Comparison of ENCODE assay signal across 13 mouse cellular contexts in the genomic region with DNA sequence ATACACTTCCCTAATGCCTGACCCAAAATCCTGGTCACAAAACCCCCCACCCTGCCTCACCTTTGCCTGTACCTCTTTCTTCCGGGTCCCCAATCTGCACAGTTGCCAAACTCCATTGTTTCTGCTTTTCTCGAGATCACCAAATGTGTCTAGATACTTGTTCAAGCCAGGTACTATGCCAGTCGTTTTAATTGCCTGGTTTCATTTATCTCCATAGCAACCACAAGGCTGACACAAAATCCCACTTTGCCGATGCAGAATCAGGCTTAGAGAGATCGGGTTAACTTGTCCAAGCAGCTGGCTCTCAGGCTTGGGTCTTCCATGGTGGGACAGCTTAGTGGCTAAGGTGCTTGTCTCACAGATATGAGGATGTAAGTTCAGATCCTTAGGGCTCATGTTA. TPM values are rescaled to one million over a fixed set of nuclear protein-coding genes. Genes with fewer than 3 reads are reported as not detected.
DNase-seq lines count a peak whose midpoint lies in the region; ATAC-seq and TF ChIP-seq lines count a peak whose summit lies in the region.
"Had no signal": no experiment of that assay in that cellular context is flagged by ENCODE, and none has a peak within 500 bp of the region (broad histone marks: within the 10 kb centered on the region; RNA-seq: fewer than 3 reads in every experiment).

No protein-coding gene starts in this region.

- peaks cover 39% of the 10 kb centered on the region for H3K4me1 ChIP-seq in hindbrain, embryonic 12.5 days
- H3K4me1 ChIP-seq in hindbrain, embryonic 11.5 days (replicated peaks; ENCODE audit: control insufficient read depth, insufficient read depth, low read length), result peaks cover 5% of the 10 kb centered on the region
- H3K4me1 ChIP-seq in hindbrain, embryonic 14.5 days (replicated peaks; ENCODE audit: control insufficient read depth, insufficient read depth, low read length), result peaks cover 35% of the 10 kb centered on the region; the same call in 1 of the 2 replicates
- H3K4me1 ChIP-seq in neural tube, embryonic 15.5 days, result peaks cover 41% of the 10 kb centered on the region

- no peak overlapping the region; the same call in 1 of the 2 replicates for H3K27ac ChIP-seq in hindbrain, embryonic 12.5 days
- H3K27ac ChIP-seq in hindbrain, embryonic 11.5 days (ENCODE audit: low read depth, low read length), result no peak overlapping the region
- H3K27ac ChIP-seq in hindbrain, embryonic 14.5 days, result peak overlapping the region; percentile 82
- peak overlapping the region; percentile 52 for H3K27ac ChIP-seq in neural tube, embryonic 15.5 days (replicated peaks)
- H3K27ac ChIP-seq in gastrocnemius, adult 2 months, result no peak overlapping the region
- H3K27ac ChIP-seq: heart, embryonic 15.5 days had no signal

- no peak for TF ChIP-seq CTCF in gastrocnemius, adult 2 months (IDR thresholded peaks at IDR 0.05)

- 0 out of 2 replicates have a peak overlapping the region, but pooled peaks have one; percentile 53 for H3K4me2 ChIP-seq in hindbrain, embryonic 12.5 days (replicated peaks)
- no peak overlapping the region for H3K4me2 ChIP-seq in hindbrain, embryonic 11.5 days (replicated peaks; ENCODE audit: low read depth, low read length)
- peak overlapping the region; percentile 56 for H3K4me2 ChIP-seq in hindbrain, embryonic 14.5 days (replicated peaks)
- H3K4me2 ChIP-seq in neural tube, embryonic 15.5 days, result peak overlapping the region; percentile 78

- H3K9ac ChIP-seq in hindbrain, embryonic 12.5 days, result no peak overlapping the region
- no peak overlapping the region for H3K9ac ChIP-seq in hindbrain, embryonic 11.5 days (ENCODE audit: low read depth, low read length)
- H3K9ac ChIP-seq in hindbrain, embryonic 14.5 days, result peak overlapping the region; percentile 59
- 0 out of 2 replicates have a peak overlapping the region, but pooled peaks have one; percentile 28 for H3K9ac ChIP-seq in neural tube, embryonic 15.5 days (replicated peaks)
- H3K9ac ChIP-seq: heart, embryonic 15.5 days had no signal

- WGBS in hindbrain, embryonic 12.5 days, result 32% methylated on average over 5 of the region's 5 CpGs
- WGBS in hindbrain, embryonic 11.5 days, result 36% methylated on average over 5 of the region's 5 CpGs
- WGBS in hindbrain, embryonic 14.5 days, result 26% methylated on average over 5 of the region's 5 CpGs
- WGBS in neural tube, embryonic 15.5 days, result 22% methylated on average over 5 of the region's 5 CpGs

- no peak for DNase-seq in hindbrain, embryonic 11.5 days (ENCODE audit: low spot score)
- peak; percentile 59 for DNase-seq in retina, postnatal 1 day
- no peak for DNase-seq in retina, embryonic 14.5 days (ENCODE audit: low spot score)
- DNase-seq in hindbrain, embryonic 14.5 days (ENCODE audit: low spot score), result peak; percentile 48
- DNase-seq in MN1 (ENCODE audit: low spot score), result no peak
- DNase-seq in gastrocnemius, adult 2 months, result no peak
- DNase-seq: adrenal gland, postnatal 10 days; heart, adult 11 months; right cerebral cortex, postnatal 25 days had no signal

- no peak for ATAC-seq in hindbrain, embryonic 12.5 days (ENCODE audit: low FRiP score)
- ATAC-seq in hindbrain, embryonic 11.5 days (ENCODE audit: low FRiP score), result no peak
- ATAC-seq in hindbrain, embryonic 14.5 days (ENCODE audit: low FRiP score), result no peak
- no peak for ATAC-seq in neural tube, embryonic 15.5 days (ENCODE audit: low FRiP score)

- no peak overlapping the region for H3K4me3 ChIP-seq in hindbrain, embryonic 12.5 days
- no peak overlapping the region for H3K4me3 ChIP-seq in hindbrain, embryonic 11.5 days (ENCODE audit: low read depth, low read length)
- peak overlapping the region; percentile 32; the same call in 1 of the 2 replicates for H3K4me3 ChIP-seq in hindbrain, embryonic 14.5 days (replicated peaks; ENCODE audit: low read length)
- H3K4me3 ChIP-seq in neural tube, embryonic 15.5 days (replicated peaks), result peak overlapping the region; percentile 44
- H3K4me3 ChIP-seq in gastrocnemius, adult 2 months, result no peak overlapping the region

- H3K27me3 ChIP-seq in hindbrain, embryonic 12.5 days, result no peaks in the 10 kb centered on the region
- H3K27me3 ChIP-seq in hindbrain, embryonic 11.5 days (ENCODE audit: control insufficient read depth, insufficient read depth, low read length), result no peaks in the 10 kb centered on the region
- no peaks in the 10 kb centered on the region for H3K27me3 ChIP-seq in hindbrain, embryonic 14.5 days (ENCODE audit: control insufficient read depth, insufficient read depth, low read length)
- no peaks in the 10 kb centered on the region for H3K27me3 ChIP-seq in neural tube, embryonic 15.5 days (replicated peaks)
- H3K27me3 ChIP-seq: heart, embryonic 15.5 days had no signal

- no peaks in the 10 kb centered on the region for H3K36me3 ChIP-seq in hindbrain, embryonic 12.5 days
- H3K36me3 ChIP-seq in hindbrain, embryonic 11.5 days (ENCODE audit: control insufficient read depth, insufficient read depth, low read length), result no peaks in the 10 kb centered on the region
- H3K36me3 ChIP-seq in hindbrain, embryonic 14.5 days (replicated peaks; ENCODE audit: control insufficient read depth, insufficient read depth), result no peaks in the 10 kb centered on the region
- no peaks in the 10 kb centered on the region for H3K36me3 ChIP-seq in neural tube, embryonic 15.5 days
- H3K36me3 ChIP-seq: heart, embryonic 15.5 days had no signal

- intact Hi-C loops in gastrocnemius, adult 2 months (cut with DNase I), result no loop called here

- no peaks in the 10 kb centered on the region for H3K9me3 ChIP-seq in hindbrain, embryonic 12.5 days (replicated peaks)
- no peaks in the 10 kb centered on the region for H3K9me3 ChIP-seq in hindbrain, embryonic 11.5 days (ENCODE audit: control insufficient read depth, low read length)
- no peaks in the 10 kb centered on the region for H3K9me3 ChIP-seq in hindbrain, embryonic 14.5 days (ENCODE audit: control insufficient read depth, low read length)
- H3K9me3 ChIP-seq in neural tube, embryonic 15.5 days (replicated peaks), result no peaks in the 10 kb centered on the region
- H3K9me3 ChIP-seq: heart, embryonic 15.5 days had no signal

RNA-seq across cellular contexts. Expression of gene Pafah2, which starts 4.1 kb away (rescaled TPM):
- 9.2 and 10.7 TPM in 2 replicates for polyA plus RNA-seq in hindbrain, embryonic 12.5 days (2016; fragmentation: Nextera tagmentation; extraction: Ambion mirVana)
- 7.9 and 10.2 TPM in 2 replicates for polyA plus RNA-seq in hindbrain, embryonic 11.5 days (2014; fragmentation: Nextera tagmentation; extraction: Ambion mirVana)
- 6.8 and 6.9 TPM in 2 replicates for polyA plus RNA-seq in hindbrain, embryonic 14.5 days (2014; fragmentation: Nextera tagmentation; extraction: Ambion mirVana)
- 7.5 and 8.9 TPM in 2 replicates for polyA plus RNA-seq in neural tube, embryonic 15.5 days (2015; fragmentation: Nextera tagmentation; extraction: Ambion mirVana)
- total RNA-seq in gastrocnemius, adult 2 months (2021), result 1 to 10 TPM; 2.6 to 4.0 TPM

RNA-seq across cellular contexts. Expression of gene Extl1, which starts 16.6 kb away (rescaled TPM):
- 1.2 and 1.7 TPM in 2 replicates for polyA plus RNA-seq in hindbrain, embryonic 12.5 days (2016; fragmentation: Nextera tagmentation; extraction: Ambion mirVana)
- 0.18 and 0.26 TPM in 2 replicates for polyA plus RNA-seq in hindbrain, embryonic 11.5 days (2014; fragmentation: Nextera tagmentation; extraction: Ambion mirVana)
- 0.30 and 0.58 TPM in 2 replicates for polyA plus RNA-seq in hindbrain, embryonic 14.5 days (2014; fragmentation: Nextera tagmentation; extraction: Ambion mirVana)
- 0.75 and 1.2 TPM in 2 replicates for polyA plus RNA-seq in neural tube, embryonic 15.5 days (2015; fragmentation: Nextera tagmentation; extraction: Ambion mirVana)
- 10 to 100 TPM; 25.1 to 27.8 TPM for total RNA-seq in gastrocnemius, adult 2 months (2021)

RNA-seq across cellular contexts. Expression of gene Slc30a2, which starts 57.2 kb away (rescaled TPM):
- polyA plus RNA-seq in hindbrain, embryonic 12.5 days (2016; fragmentation: Nextera tagmentation; extraction: Ambion mirVana), result not detected in 2 replicates
- not detected in 2 replicates for polyA plus RNA-seq in hindbrain, embryonic 11.5 days (2014; fragmentation: Nextera tagmentation; extraction: Ambion mirVana)
- 0.13 and 0.14 TPM in 2 replicates for polyA plus RNA-seq in hindbrain, embryonic 14.5 days (2014; fragmentation: Nextera tagmentation; extraction: Ambion mirVana)
- 0.14 and 0.20 TPM in 2 replicates for polyA plus RNA-seq in neural tube, embryonic 15.5 days (2015; fragmentation: Nextera tagmentation; extraction: Ambion mirVana)
- 10 to 100 TPM in 1 of 2 experiments, 1 to 10 TPM in 1; 4.4 to 25.8 TPM for total RNA-seq in gastrocnemius, adult 2 months (2021)
- total RNA-seq: neutrophil, adult 5-6 weeks had no signal

Comparison
In these comparisons a context has a peak if more than half of its experiments do, and no peak if none do; other contexts are left out.
1. H3K27ac ChIP-seq: peak in hindbrain, embryonic 14.5 days (single experiment) and neural tube, embryonic 15.5 days (single experiment); none in hindbrain, embryonic 12.5 days (single experiment), hindbrain, embryonic 11.5 days (single experiment) and gastrocnemius, adult 2 months (single experiment).
2. H3K4me3 ChIP-seq: peak in hindbrain, embryonic 14.5 days (single experiment) and neural tube, embryonic 15.5 days (single experiment); none in hindbrain, embryonic 12.5 days (single experiment), hindbrain, embryonic 11.5 days (single experiment) and gastrocnemius, adult 2 months (single experiment).
3. H3K9ac ChIP-seq: peak in hindbrain, embryonic 14.5 days (single experiment) and neural tube, embryonic 15.5 days (single experiment); none in hindbrain, embryonic 12.5 days (single experiment) and hindbrain, embryonic 11.5 days (single experiment).
4. DNase-seq: peak in retina, postnatal 1 day (single experiment) and hindbrain, embryonic 14.5 days (single experiment); none in hindbrain, embryonic 11.5 days (single experiment), retina, embryonic 14.5 days (single experiment), MN1 (single experiment) and gastrocnemius, adult 2 months (single experiment).